Mouse (Mus musculus): Measurements from ENCODE around the gene Olfr1256.

The Olfr1256 gene

DNA sequence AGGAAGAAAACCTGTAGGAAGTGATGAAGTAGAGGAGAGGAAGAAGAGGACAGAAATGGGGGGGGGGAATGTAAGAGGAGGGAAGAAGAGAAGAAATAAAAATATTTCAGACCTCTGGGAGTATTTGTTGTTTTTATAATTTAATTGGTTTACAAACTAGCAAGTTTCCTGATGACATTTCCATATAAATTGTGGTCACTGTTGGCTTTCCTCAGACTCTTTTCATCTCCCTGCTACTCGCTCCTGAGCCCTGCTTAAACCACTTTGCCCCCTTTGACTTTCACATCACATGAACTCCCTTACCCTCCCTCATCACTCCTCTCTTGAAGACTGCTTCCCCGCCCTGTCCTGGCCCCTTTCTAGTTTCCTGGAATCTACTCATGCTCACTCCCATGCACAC is at the start of gene Olfr1256:
TSS of gene Olfr1256 (minus strand) at position 101 of the 400 bp plus-strand sequence.
- no peak for DNase-seq (ENCODE audit: low spot score)

DNA sequence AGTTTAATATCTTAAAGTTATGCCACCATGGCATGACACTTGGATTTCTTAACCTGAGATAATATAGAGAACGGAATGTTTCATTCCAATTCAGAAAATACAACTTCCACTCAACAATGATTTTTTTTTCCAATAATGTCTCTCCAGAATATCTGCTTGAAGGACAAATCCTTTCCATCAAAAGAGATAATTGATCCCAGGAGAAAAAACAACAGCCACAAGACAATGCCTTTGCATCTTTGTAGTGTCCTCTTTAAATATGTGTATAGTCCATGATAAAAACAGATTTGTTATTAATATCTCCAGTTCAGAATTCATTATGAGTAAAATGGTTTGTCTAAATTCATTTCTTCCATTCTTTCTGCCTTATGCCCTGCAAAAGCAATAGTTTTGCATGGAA is 36.8 kb upstream of the Olfr1256 start, which contains the start of gene Olfr1257:
TSS of gene Olfr1257 (plus strand) at position 301 of the 400 bp plus-strand sequence.
- DNase-seq (ENCODE audit: low spot score), result no peak

DNA sequence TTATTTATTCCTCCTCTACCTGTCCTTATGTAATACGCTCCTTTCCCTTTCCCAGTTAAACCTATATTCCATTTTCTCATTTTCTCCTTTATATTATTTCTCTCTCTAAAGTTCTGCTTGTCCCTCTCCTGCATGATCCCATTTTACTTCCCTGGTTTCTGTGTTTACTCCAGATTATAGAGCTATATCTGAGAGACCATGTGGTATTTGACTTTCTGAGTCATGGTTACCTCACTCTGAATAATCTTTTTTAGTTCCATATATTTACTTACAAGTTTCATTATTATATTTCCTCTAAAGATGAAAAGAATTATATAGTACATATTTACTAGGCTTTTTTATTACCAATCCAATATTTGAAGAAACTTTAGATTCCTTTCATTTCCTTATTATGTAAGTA is 7.9 kb upstream of the Olfr1256 start:
- DNase-seq (ENCODE audit: low spot score), result no peak

DNA sequence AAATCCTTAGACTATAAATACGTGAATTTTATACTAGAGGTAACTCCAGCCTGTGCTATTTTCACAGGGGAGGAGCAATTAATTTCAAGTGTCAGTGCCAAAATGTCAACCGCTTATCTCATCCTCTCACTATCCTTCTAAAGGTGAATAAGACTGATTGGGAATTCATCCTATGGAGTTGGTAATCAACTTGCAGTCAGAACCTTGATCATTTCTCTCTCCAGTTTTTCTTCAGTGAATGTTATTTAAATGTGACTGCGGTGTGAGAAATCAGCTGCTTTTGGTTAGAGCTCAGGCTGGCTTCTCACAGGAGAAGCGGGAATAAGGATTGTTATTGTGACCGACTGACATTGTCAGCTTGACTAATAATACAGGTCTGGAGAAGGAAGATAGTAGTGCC is 6.8 kb upstream of the Olfr1256 start, which contains the start of gene Olfr48:
TSS of gene Olfr48 (minus strand) at position 101 of the 400 bp plus-strand sequence.
- no peak for DNase-seq (ENCODE audit: low spot score)

- no peak for DNase-seq (ENCODE audit: low spot score)
Measured at GRCm38 (mm10) chr2:89820216-89820615, 21.1 kb downstream of the Olfr1256 start.

- no peak for DNase-seq (ENCODE audit: low spot score)
Measured at GRCm38 (mm10) chr2:89811751-89812150, 29.6 kb downstream of the Olfr1256 start, which contains the start of gene Olfr1255. Olfr1255 (plus strand) TSS chr2:89812051.

DNA sequence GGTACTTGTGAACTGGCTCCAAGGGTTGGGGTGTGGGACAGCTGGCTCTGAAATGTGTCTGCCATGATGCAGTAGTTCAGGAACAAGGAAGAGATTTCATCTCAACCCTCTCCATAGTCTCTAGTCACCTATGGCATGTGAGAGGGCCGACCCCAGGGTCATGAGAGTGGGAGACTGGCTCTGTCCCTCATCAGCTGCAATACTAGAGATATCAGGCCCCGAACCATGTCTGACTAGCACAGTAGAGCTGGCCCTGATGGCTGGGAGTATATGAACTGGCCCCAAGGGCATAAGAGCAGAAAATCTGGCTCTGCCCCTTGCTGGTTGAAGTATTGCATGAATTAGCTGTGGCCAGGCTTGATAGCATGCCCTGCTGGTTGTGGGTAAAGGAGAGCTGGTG is 30.6 kb downstream of the Olfr1256 start:
- no peak for DNase-seq (ENCODE audit: low spot score)

DNA sequence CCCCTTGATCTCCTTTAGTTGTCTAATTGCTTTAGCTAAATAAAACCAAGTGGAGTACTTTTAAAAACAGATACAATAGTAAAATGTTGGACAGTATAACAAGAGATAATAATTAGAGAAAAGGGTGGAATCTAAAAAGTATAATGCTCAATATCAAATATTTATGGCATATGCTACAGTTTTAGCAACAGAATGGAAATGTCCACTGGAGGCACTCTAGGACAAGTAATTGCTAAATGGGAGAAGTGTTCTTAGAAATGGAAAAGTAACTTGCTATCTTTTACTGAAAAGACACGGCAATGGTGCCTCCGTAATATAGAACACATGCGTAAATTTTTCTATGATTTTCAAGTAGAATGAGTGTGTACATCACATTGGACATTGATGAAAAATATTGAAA is 41.8 kb downstream of the Olfr1256 start:
- no peak for DNase-seq (ENCODE audit: low spot score)

DNA sequence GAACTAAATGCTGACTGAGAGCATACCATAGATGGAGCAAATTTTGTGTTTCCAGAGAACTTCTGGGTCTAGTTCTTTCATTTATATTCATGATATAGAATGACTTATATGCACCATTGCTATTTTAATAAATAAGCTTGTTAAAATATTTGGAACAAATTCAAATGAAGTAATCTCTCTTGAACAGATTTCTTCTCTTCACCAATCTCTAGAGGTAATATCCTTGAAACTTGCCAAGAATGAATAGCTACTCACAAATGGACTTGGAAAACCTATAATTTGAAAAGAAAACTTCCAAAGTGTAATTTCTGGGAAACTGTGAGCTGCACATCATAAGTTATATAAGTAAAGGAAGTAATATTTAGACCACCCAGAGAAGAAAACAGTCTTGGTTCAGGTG is 47.8 kb downstream of the Olfr1256 start, which contains the start of gene Olfr1254:
TSS of gene Olfr1254 (minus strand) at position 101 of the 400 bp plus-strand sequence.
- no peak for DNase-seq (ENCODE audit: low spot score)

Measured in adipocyte (in vitro differentiated cells).